Mouse (Mus musculus) thymus, adult 2 months (tissue): Measurements from ENCODE around the gene Tppp3.

Experiments used
- CTCF ChIP-seq: fragments of 200-500 bp; IDR thresholded peaks from 2 replicates; pipeline ENCODE4 v1.5.1; 2012; ENCODE audit warnings: mild to moderate bottlenecking, control low read depth, low read length, moderate library complexity, borderline replicate concordance; ENCODE audit not compliant: control insufficient read depth, poor library complexity, insufficient read depth; ENCODE audit errors: extremely low read depth
- POLR2A ChIP-seq: fragments of 200-500 bp; IDR thresholded peaks from 2 replicates; pipeline ENCODE4 v1.6.1; 2012; ENCODE audit warnings: mild to moderate bottlenecking, low read length, control low read depth, moderate library complexity; ENCODE audit not compliant: control insufficient read depth, poor library complexity, insufficient read depth; ENCODE audit errors: extremely low read depth

- TF ChIP-seq POLR2A (no peak), CTCF (no peak)
These were observed 5.1 kb downstream of the Tppp3 start for GRCm38 (mm10) chr8:105466246-105466645.
